Comparison of ENCODE assay signal across 1 mouse cellular context in the genomic region with DNA sequence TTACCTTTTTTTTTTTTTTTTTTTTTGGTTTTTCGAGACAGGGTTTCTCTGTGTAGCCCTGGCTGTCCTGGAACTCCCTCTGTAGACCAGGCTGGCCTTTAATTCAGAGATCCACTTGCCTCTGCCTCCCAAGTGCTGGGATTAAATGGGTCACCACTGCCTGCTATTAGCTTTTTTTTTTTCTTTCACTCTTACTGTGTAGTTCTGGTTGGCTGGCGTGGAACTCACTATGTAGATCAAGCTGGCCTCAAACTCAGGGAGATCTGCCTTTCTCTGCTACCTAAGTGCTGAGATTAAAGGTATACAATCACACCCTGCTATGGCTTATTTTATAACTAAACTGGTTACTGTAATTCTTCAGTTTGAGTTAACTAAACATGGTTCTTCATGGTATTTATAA.
TF ChIP-seq lines count a peak whose summit lies in the region.

No protein-coding gene starts in this region.

TF ChIP-seq in CH12.LX, 34 proteins besides CTCF, POLR2A, EP300 and RAD21:
- TF ChIP-seq POLR2AphosphoS2 (IDR thresholded peaks at IDR 0.05; ENCODE audit: low read depth, low read length) (no peak), ZC3H11A (IDR thresholded peaks at IDR 0.05; ENCODE audit: low read depth, low read length) (no peak), BHLHE40 (IDR thresholded peaks at IDR 0.05; ENCODE audit: low read depth, low read length) (peak; percentile 7; the same call in 1 of the 2 replicates), ZNF384 (IDR thresholded peaks at IDR 0.05; ENCODE audit: low read depth, low read length) (peak; percentile 95), RCOR1 (conservative IDR thresholded peaks at IDR 0.05; ENCODE audit: low read depth, low read length) (no peak), TBP (conservative IDR thresholded peaks at IDR 0.05; ENCODE audit: low read depth, low read length) (no peak), MXI1 (IDR thresholded peaks at IDR 0.05; ENCODE audit: low read depth, low read length) (no peak), JUN (IDR thresholded peaks at IDR 0.05; ENCODE audit: insufficient read depth, low read depth, low read length) (peak; percentile 23), ETS1 (conservative IDR thresholded peaks at IDR 0.05; ENCODE audit: low read depth, low read length) (no peak; the same call in 1 of the 2 replicates), PAX5 (IDR thresholded peaks at IDR 0.05; ENCODE audit: low read length) (no peak), ZMIZ1 (IDR thresholded peaks at IDR 0.05; ENCODE audit: low read depth, low read length) (no peak), USF1 (IDR thresholded peaks at IDR 0.05; ENCODE audit: low read depth, low read length) (no peak), IRF4 (IDR thresholded peaks at IDR 0.05; ENCODE audit: low read depth, low read length) (peak; percentile 42; the same call in 1 of the 2 replicates), JUND (conservative IDR thresholded peaks at IDR 0.05; ENCODE audit: low read depth, low read length) (no peak; the same call in 1 of the 2 replicates)
